Mouse (Mus musculus): ENCODE results near the gene Nob1. TPM values are rescaled to one million over a fixed set of nuclear protein-coding genes. Genes with fewer than 3 reads are reported as not detected.

The Nob1 gene
- total RNA-seq (2018; cell fraction: chromatin; rRNA removed) = 10 to 100 TPM in 17 of 26 experiments, 1 to 10 TPM in 9; 3.2 to 47.3 (median 16.8) TPM
- 10 to 100 TPM in 13 of 26 experiments, 1 to 10 TPM in 13; 4.6 to 12.0 (median 10.0) TPM for total RNA-seq (2018; cell fraction: cytosol; rRNA removed)
- total RNA-seq (2018; cell fraction: nucleus; rRNA removed) = 10 to 100 TPM in 11 of 26 experiments, 1 to 10 TPM in 15; 4.2 to 31.2 (median 8.5) TPM
- polyA plus RNA-seq (2018) = 8.4 to 26.5 TPM (median 12.3 TPM) in 3 replicates

GRCm38 (mm10) chr8:107424597-107425229, at the start of gene Nob1:
Gene Nob1, minus strand, starts transcription at chr8:107425051.
- H3K79me2 ChIP-seq (ENCODE audit: inconsistent target) = peaks cover 41% of the 10 kb centered on the region
- 0% methylated on average over 50 of the region's 50 CpGs for WGBS (ENCODE audit: missing documents)
- peaks cover 18% of the 10 kb centered on the region for H3K36me3 ChIP-seq (ENCODE audit: inconsistent target)
- H3K4me3 ChIP-seq (ENCODE audit: inconsistent target) = peak within 1 kb of the TSS; percentile 75
- 0 out of 2 replicates have a peak within 1 kb of the TSS, but pooled peaks have one; percentile 2 for H3K27ac ChIP-seq

GRCm38 (mm10) chr8:107473369-107473768, 48.5 kb upstream of the Nob1 start:
- Histone ChIP-seq H3K79me2 (ENCODE audit: inconsistent target) (no peaks in the 10 kb centered on the region), H3K27ac (no peak overlapping the region), H3K4me3 (ENCODE audit: inconsistent target) (no peak overlapping the region), H3K36me3 (ENCODE audit: inconsistent target) (peaks cover 30% of the 10 kb centered on the region)
- WGBS (ENCODE audit: missing documents) = 91% methylated on average over 4 of the region's 4 CpGs

GRCm38 (mm10) chr8:107472403-107473100, 47.7 kb upstream of the Nob1 start:
- Histone ChIP-seq H3K36me3 (ENCODE audit: inconsistent target) (peaks cover 35% of the 10 kb centered on the region), H3K4me3 (ENCODE audit: inconsistent target) (no peak overlapping the region), H3K27ac (no peak overlapping the region), H3K79me2 (ENCODE audit: inconsistent target) (no peaks in the 10 kb centered on the region)
- 23% methylated on average over 10 of the region's 10 CpGs for WGBS (ENCODE audit: missing documents)

- peaks cover 52% of the 10 kb centered on the region for H3K36me3 ChIP-seq (ENCODE audit: inconsistent target)
- WGBS (ENCODE audit: missing documents) = 93% methylated on average over 5 of the region's 5 CpGs
- H3K79me2 ChIP-seq (ENCODE audit: inconsistent target) = no peaks in the 10 kb centered on the region
Measured at GRCm38 (mm10) chr8:107470302-107470701, 45.5 kb upstream of the Nob1 start.

GRCm38 (mm10) chr8:107468811-107469302, 44.0 kb upstream of the Nob1 start:
- 87% methylated on average over 8 of the region's 8 CpGs for WGBS (ENCODE audit: missing documents)
- Histone ChIP-seq H3K79me2 (ENCODE audit: inconsistent target) (no peaks in the 10 kb centered on the region), H3K36me3 (ENCODE audit: inconsistent target) (peaks cover 67% of the 10 kb centered on the region), H3K27ac (no peak overlapping the region), H3K4me3 (ENCODE audit: inconsistent target) (no peak overlapping the region)

More at GRCm38 (mm10) chr8:107470302-107470701, 45.5 kb upstream of the Nob1 start:
- H3K4me3 ChIP-seq (ENCODE audit: inconsistent target) = no peak overlapping the region
- H3K27ac ChIP-seq = no peak overlapping the region

GRCm38 (mm10) chr8:107466642-107467041, 41.8 kb upstream of the Nob1 start:
- H3K36me3 ChIP-seq (ENCODE audit: inconsistent target) = peaks cover 74% of the 10 kb centered on the region
- WGBS (ENCODE audit: missing documents) = 100% methylated on average over 4 of the region's 5 CpGs
- H3K79me2 ChIP-seq (ENCODE audit: inconsistent target) = no peaks in the 10 kb centered on the region
- H3K27ac ChIP-seq = no peak overlapping the region
- H3K4me3 ChIP-seq (ENCODE audit: inconsistent target) = no peak overlapping the region

- Histone ChIP-seq H3K27ac (no peak overlapping the region), H3K79me2 (ENCODE audit: inconsistent target) (no peaks in the 10 kb centered on the region), H3K36me3 (ENCODE audit: inconsistent target) (peaks cover 78% of the 10 kb centered on the region), H3K4me3 (ENCODE audit: inconsistent target) (no peak overlapping the region)
- WGBS (ENCODE audit: missing documents) = 98% methylated on average over 3 of the region's 3 CpGs
Measured at GRCm38 (mm10) chr8:107465332-107465990, 40.6 kb upstream of the Nob1 start.

GRCm38 (mm10) chr8:107462423-107462822, 37.6 kb upstream of the Nob1 start:
- Histone ChIP-seq H3K79me2 (ENCODE audit: inconsistent target) (no peaks in the 10 kb centered on the region), H3K4me3 (ENCODE audit: inconsistent target) (no peak overlapping the region), H3K27ac (no peak overlapping the region), H3K36me3 (ENCODE audit: inconsistent target) (peaks cover 75% of the 10 kb centered on the region)
- 91% methylated on average over 5 of the region's 5 CpGs for WGBS (ENCODE audit: missing documents)

GRCm38 (mm10) chr8:107458281-107458680, 33.4 kb upstream of the Nob1 start:
- H3K36me3 ChIP-seq (ENCODE audit: inconsistent target) = peaks cover 67% of the 10 kb centered on the region
- no peak overlapping the region for H3K27ac ChIP-seq
- WGBS (ENCODE audit: missing documents) = 98% methylated on average over 6 of the region's 6 CpGs
- H3K79me2 ChIP-seq (ENCODE audit: inconsistent target) = peaks cover 12% of the 10 kb centered on the region; the same call in 1 of the 2 replicates
- no peak overlapping the region for H3K4me3 ChIP-seq (ENCODE audit: inconsistent target)

GRCm38 (mm10) chr8:107457725-107458124, 32.9 kb upstream of the Nob1 start:
- WGBS (ENCODE audit: missing documents) = 94% methylated on average over 4 of the region's 4 CpGs
- Histone ChIP-seq H3K79me2 (ENCODE audit: inconsistent target) (peaks cover 12% of the 10 kb centered on the region; the same call in 1 of the 2 replicates), H3K4me3 (ENCODE audit: inconsistent target) (no peak overlapping the region), H3K36me3 (ENCODE audit: inconsistent target) (peaks cover 64% of the 10 kb centered on the region), H3K27ac (no peak overlapping the region)

- 2% methylated on average over 3 of the region's 3 CpGs for WGBS (ENCODE audit: missing documents)
- Histone ChIP-seq H3K79me2 (ENCODE audit: inconsistent target) (peaks cover 32% of the 10 kb centered on the region), H3K4me3 (ENCODE audit: inconsistent target) (no peak overlapping the region), H3K27ac (no peak overlapping the region), H3K36me3 (ENCODE audit: inconsistent target) (peaks cover 49% of the 10 kb centered on the region)
Measured at GRCm38 (mm10) chr8:107455268-107455667, 30.4 kb upstream of the Nob1 start.

- Histone ChIP-seq H3K36me3 (ENCODE audit: inconsistent target) (peaks cover 38% of the 10 kb centered on the region), H3K4me3 (ENCODE audit: inconsistent target) (no peak overlapping the region), H3K27ac (peak overlapping the region; percentile 21; the same call in 1 of the 2 replicates), H3K79me2 (ENCODE audit: inconsistent target) (peaks cover 51% of the 10 kb centered on the region)
- 98% methylated on average over 11 of the region's 11 CpGs for WGBS (ENCODE audit: missing documents)
Measured at GRCm38 (mm10) chr8:107453386-107453785, 28.5 kb upstream of the Nob1 start.

GRCm38 (mm10) chr8:107451414-107452066, 26.7 kb upstream of the Nob1 start:
- H3K4me3 ChIP-seq (ENCODE audit: inconsistent target) = no peak overlapping the region
- peaks cover 20% of the 10 kb centered on the region for H3K36me3 ChIP-seq (ENCODE audit: inconsistent target)
- 91% methylated on average over 12 of the region's 13 CpGs for WGBS (ENCODE audit: missing documents)
- no peak overlapping the region for H3K27ac ChIP-seq
- peaks cover 69% of the 10 kb centered on the region for H3K79me2 ChIP-seq (ENCODE audit: inconsistent target)

- Histone ChIP-seq H3K4me3 (ENCODE audit: inconsistent target) (no peak overlapping the region), H3K79me2 (ENCODE audit: inconsistent target) (peaks cover 77% of the 10 kb centered on the region), H3K36me3 (ENCODE audit: inconsistent target) (peaks cover 9% of the 10 kb centered on the region; the same call in 1 of the 2 replicates), H3K27ac (0 out of 2 replicates have a peak overlapping the region, but pooled peaks have one; percentile 14)
- 47% methylated on average over 6 of the region's 6 CpGs for WGBS (ENCODE audit: missing documents)
Measured at GRCm38 (mm10) chr8:107449655-107450054, 24.8 kb upstream of the Nob1 start.
